Mouse (Mus musculus) ES-Bruce4 (cell line): Measurements from ENCODE around the gene Apoe.

Experiments
- CTCF ChIP-seq: IDR thresholded peaks from one replicate; pipeline ENCODE4 v1.8.1; 2011; ENCODE audit warnings: low read depth, low read length
- POLR2A ChIP-seq: IDR thresholded peaks from one replicate; pipeline ENCODE4 v1.8.1; 2011; ENCODE audit warnings: low read length; ENCODE audit not compliant: insufficient read depth

DNA sequence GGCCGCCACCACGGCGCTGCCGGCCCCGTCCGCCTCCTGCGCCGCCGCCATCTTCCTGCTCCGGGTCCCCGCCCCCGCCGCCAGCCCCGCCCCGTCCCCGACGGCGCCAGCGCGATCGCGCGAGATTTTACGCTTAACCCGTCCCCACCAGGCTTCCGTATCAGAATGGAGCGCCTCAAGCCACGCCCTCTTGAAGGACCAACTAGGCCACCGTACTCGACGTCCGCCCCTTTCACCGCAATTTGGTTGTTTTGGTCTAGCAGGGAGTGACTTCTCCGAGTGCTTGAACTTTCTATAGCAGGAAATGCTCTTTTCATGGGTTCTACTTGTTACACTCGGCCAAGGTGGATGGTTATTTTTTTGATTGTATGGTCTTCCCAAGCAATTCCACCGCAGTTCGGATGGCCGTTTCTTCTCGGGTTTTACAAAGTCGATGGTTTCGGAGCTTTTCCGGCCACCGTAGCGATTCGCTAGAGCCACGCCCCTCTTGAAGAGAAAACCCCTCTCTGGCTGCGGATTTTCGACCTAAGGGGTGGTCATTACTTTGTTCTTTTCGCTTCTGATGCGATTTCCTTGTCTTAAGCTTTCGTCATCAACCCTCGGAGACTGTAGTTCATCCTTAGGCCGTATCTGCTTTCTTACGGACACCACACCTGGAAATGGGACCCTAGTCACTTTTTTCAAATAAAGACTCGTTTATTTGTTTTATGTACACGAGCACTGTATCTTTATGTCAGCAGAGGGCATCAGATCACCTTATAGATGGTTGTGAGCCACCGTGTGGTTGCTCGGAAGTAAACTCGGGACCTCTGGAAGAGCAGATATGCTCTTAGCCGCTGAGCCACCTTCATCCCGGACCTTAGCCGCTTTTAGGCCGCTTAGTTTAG lies 33.8 kb downstream of the Apoe start, which contains the start of gene Clptm1:
- TF ChIP-seq CTCF: peak; percentile 43
- TF ChIP-seq POLR2A: no peak
